Mouse (Mus musculus) megakaryocyte-erythroid progenitor cell, adult 5-6 weeks (primary cell): ENCODE results near the gene Msi2. TPM values are rescaled to one million over a fixed set of nuclear protein-coding genes. Genes with fewer than 3 reads are reported as not detected.
A peak's percentile ranks its signal among the peaks of the same experiment; 100 is the strongest.

Experiments used
- ATAC-seq: replicated peaks from 2 replicates; pipeline ENCODE4 v1.8.0; 2016; ENCODE audit warnings: mild to moderate bottlenecking, inconsistent platforms; ENCODE audit not compliant: severe bottlenecking, poor library complexity, low FRiP score, low TSS enrichment
- total RNA-seq, 2 experiments: library from RNA; stranded (forward) in 1 of 2; stranded (reverse) in 1 of 2; fragments of 200-1000, 215-1000 nt in 1 of 2; fragments of >200 nt in 1 of 2; fragmentation: Nextera tagmentation in 1 of 2; gene quantifications; 2 replicates each; pipeline ENCODE4 v1.2.3; 2014 to 2017

Gene Msi2
- total RNA-seq, 2 experiments from 2014 or later, result 89.1 to 111 TPM

- ATAC-seq, result no peak
Observed at GRCm38 (mm10) chr11:88481602-88482161, 236.6 kb downstream of the Msi2 start.

- ATAC-seq, result no peak
Observed at GRCm38 (mm10) chr11:88481092-88481601, 237.2 kb downstream of the Msi2 start.

DNA sequence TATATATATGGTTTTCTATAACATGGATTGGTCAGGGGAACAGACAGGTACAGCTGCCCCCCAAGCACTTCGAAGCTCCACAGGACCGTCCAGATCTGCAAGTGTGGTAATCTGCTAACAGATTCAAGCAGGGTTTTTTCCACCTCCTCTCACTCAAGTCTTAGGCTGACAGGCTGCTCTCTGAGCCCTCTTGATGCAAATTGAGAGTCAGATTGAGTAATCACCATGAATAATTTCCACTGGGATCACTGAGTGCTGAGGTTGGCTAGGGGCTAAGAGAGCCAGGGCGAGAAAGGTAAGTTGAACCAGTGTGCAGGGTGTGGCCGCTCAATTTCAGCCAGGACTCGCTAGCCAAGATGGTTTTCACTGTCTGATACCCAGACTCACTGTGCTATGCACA, 238.8 kb downstream of the Msi2 start:
- ATAC-seq, result no peak

DNA sequence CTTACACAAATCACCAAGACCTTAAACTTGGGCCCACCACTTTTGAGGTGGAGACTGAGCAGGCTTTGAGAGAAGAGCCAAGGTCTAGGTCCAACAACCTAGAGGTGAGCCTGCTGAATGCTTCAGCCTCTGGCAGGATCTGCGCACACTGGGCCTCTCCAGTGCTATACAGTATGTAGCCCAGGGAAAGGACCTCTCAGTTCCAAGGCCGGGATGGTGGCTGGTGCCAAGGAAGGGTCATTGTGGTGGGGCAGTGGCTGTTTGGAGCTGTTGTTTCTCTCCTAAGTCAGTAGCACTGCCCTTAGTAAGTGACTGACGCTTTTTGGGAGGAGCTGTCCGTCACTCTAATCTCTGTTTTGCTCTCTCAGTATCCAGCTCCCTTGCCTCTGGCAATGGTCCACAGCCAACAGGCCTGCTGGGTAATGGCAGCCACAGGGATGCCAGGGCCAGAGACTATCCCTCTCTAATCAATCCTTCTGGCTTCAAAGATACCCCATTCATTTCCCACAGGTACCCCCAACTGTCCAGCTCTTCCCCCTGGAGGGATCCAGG, 243.3 kb downstream of the Msi2 start:
- ATAC-seq, result no peak

DNA sequence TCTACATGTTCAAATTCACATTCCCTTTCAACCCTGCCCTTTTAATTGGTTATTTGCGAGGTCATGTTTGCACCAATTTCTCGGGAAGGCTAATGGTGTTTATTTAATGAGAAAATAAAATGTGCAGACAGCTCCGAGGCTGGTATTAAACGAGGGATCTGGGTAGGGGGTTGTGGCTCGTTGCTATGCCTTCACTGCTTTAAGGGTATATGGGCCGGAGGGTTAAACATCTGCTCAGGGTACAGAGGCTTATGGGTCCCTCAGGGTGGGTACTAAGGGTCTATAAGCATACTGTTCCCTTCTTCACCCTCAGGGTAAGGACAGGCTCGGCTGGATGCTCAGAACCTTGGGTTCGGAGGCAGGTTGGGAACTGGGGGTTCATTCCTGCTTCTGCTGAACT, 245.6 kb downstream of the Msi2 start:
- ATAC-seq, result no peak

DNA sequence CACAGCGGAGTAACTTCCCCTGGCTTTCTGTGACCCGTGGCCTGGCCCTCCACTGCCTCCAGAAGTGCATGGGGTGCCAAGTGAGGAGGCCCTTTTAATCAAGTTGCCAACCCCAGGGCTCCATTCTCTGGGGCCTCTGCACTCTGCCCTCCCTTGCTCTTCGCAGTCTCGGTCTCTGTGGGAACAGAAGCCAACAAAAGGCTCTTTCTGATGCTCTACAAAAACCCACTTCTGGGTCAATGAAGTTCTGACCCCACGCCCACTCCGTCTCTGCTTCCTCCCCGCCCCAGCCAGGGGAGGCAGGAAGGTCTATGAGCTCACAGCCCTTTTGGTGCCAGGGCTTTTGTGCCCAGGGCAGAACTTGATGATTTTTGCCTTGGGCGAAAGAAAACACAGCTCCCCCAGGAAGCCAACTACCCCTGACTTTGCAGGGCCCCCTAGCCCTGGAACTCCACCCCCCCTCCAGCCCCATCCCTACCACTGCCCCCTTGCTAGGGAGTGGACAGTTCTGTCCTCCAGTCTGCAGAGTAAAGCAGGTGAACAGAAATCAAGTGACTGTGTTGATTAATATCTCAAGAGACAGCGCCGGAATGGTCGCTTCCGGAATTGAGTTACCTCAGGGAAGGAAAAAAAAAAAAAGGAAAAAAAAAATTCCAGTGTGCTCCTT, 246.2 kb downstream of the Msi2 start:
- no peak for ATAC-seq

GRCm38 (mm10) chr11:88470599-88470998, 247.7 kb downstream of the Msi2 start:
- ATAC-seq, result peak; percentile 62

DNA sequence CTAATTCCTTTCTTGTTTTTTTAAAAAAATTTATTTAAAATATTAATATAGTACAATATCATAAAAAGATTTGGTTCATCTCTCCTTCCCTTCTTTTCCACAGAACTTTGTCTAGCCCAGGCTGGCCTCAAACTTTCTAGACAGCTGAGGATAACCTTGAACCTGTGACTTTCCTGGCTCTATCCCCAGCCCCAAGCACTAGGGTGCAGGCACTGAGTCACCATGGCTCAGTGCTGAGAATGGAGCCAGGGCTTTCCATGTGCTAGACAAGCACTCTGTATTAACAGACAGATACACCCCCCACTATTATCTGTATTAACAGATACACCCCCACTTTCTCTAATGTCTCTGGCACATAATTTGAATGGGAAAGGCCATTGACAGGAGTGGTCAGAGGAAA, 249.3 kb downstream of the Msi2 start:
- no peak for ATAC-seq

DNA sequence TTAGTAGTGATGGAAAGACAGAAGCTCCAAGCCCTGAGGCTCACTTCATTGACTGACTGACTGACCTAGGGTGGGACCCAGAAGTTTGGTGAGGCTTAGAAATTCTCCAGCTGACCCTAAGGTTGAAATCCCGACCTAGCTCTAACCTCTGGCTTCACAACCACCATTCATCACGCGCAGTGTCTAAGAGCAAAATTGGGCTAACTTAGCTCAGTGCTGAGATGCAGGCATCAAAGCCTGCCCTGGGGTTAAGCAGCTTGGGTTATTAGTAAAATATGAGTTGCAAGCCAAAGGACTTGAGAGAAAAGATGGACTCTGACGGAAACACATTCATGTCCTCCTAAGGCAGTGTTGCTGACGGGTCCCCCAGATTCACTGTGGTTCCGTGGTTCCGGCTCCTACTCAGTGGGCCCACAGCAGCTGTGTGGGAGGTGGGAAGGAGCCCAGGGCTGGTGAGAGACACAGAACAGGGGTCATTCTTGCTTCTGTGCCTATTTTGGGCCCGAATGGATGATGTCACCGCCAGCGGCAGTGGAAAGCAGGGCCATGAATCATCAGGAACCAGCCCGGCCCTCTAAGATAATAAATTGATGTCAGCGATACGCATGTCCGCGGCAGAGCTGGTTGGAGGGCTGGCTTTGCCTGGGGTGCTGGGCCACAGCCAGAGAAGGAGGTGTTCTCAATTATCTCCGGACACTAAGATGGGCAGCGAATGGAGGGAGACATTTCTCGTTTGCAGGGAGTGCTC, 250.6 kb downstream of the Msi2 start:
- peak; percentile 54; the same call in 1 of the 2 replicates for ATAC-seq

GRCm38 (mm10) chr11:88463951-88464350, 254.4 kb downstream of the Msi2 start:
- ATAC-seq, result no peak

DNA sequence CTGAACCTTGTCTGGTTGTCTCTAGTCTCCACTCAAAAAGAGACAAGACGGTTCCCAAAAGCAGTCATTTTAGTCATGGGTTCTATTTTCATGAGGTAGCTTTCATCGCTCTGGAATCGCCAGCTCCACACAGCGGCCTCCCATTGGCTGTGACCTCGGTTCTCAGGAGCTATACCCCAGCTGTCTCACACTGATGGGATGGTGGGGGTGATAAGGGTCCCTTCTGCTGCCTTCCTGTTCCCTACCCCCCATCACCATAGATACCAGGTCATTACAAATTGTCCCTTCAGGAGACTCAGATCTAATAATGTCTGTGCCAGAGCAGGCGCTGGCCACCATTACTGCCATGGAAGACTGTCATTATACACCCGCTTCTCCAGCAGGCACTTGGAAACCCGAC, 255.5 kb downstream of the Msi2 start:
- ATAC-seq, result no peak

DNA sequence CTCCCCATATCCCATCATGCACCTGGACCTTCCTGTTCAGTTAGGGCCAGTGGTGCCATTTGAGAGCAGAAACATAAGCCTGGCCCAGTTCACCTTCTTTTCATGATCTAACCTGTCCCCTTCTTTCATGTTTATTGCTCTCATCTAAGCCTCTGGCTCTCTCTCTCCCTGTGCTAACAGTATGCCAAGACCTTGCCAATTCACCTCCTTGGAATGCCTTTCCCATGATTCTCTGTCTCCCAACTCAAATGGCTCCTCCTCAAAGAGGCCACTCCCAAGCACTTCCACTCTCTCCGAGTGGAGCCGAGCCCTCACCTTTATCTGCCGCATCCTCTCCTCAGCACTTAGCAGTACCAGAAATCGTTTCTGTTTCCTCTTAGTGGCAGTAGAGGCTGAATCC, 256.7 kb downstream of the Msi2 start:
- no peak for ATAC-seq

- no peak for ATAC-seq
Observed at GRCm38 (mm10) chr11:88459946-88460736, 258.2 kb downstream of the Msi2 start.

GRCm38 (mm10) chr11:88457241-88457738, 261.0 kb downstream of the Msi2 start:
- ATAC-seq, result no peak

DNA sequence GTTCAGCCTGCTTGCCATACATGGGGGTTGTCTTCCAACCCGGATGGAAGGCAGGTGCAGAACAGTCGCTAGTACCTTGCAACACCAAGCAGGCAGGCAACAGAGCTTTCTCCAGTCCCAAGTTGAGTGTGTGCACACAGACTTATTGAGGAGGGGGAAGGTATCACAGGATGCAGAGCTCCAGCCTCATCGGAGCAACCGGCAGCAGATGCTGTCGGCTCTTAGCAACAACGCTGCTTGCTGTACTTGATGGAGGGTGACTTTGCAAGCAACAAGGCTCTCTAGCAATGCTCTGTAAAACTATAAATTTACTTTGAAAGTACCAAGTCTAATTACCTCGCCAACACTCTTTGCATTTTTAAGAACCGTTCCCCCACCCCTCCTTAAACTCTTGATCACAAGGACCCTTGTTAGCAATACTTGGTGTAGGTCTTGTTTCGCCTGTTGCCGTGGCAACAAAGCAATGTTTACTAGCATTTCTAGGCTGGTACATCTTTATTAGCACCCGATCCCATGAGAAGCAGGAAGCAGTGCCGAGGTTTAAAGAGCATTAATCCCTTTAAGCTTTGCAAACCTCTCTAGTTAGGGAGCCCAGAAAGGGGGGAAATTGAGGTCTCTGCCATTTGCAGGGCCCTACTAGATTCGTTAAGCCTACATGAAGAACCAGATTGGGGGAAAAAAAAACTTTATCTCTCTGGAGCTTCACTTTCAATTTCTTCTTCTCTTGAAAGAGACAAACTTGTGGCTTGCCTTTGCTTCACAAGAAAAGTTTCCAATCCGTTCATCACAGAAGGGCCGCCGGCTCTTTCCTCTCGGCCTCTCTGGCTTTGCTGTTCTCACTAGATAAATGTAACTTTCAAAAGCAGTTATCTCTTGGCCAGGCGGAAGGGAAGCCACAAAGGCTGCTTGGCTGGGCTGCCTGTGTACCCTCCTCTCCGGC, 263.2 kb downstream of the Msi2 start:
- peak; percentile 83 for ATAC-seq

GRCm38 (mm10) chr11:88449180-88449579, 269.1 kb downstream of the Msi2 start:
- no peak for ATAC-seq

DNA sequence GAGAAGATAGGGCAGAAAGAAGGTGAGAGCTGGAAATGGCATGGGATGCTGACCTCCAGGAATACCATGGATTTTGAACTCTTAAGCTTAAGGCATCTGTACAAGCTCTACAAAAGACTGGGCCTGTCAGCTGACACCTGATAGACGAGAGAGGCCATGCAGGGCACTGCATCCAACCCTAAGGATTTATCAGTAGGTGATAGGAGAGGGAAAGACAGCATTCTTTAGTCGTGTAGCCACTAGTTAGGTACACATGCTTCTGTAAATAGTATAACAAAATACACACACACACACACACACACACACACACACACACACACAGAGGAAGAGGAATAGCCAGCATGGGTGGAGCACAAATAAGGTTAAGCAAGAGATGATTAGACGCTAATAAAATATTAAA, 269.7 kb downstream of the Msi2 start:
- no peak for ATAC-seq

- no peak for ATAC-seq
Observed at GRCm38 (mm10) chr11:88447350-88447749, 271.0 kb downstream of the Msi2 start.
